ENCODE assay signal across 1 mouse cellular context in genomic region chr5:118574997-118575396, GRCm38 (mm10).
TF ChIP-seq lines count a peak whose summit lies in the region.

No protein-coding gene starts in this region.

TF ChIP-seq in CH12.LX, 34 proteins besides CTCF, POLR2A, EP300 and RAD21 (continued from another document):
- peak; percentile 60; the same call in 1 of the 2 replicates for TF ChIP-seq RCOR1 (conservative IDR thresholded peaks at IDR 0.05; ENCODE audit: low read depth, low read length)
- peak; percentile 80 for TF ChIP-seq MEF2A (IDR thresholded peaks at IDR 0.05; ENCODE audit: borderline replicate concordance, low read depth, low read length)
- TF ChIP-seq HCFC1 (IDR thresholded peaks at IDR 0.05; ENCODE audit: low read depth, low read length), result no peak
- TF ChIP-seq NRF1 (IDR thresholded peaks at IDR 0.05; ENCODE audit: low read depth, low read length), result no peak
- TF ChIP-seq ZKSCAN1 (IDR thresholded peaks at IDR 0.05; ENCODE audit: borderline replicate concordance, low read depth, low read length), result no peak
- TF ChIP-seq E2F4 (IDR thresholded peaks at IDR 0.05; ENCODE audit: insufficient replicate concordance, low read depth, low read length), result no peak
- TF ChIP-seq USF1 (IDR thresholded peaks at IDR 0.05; ENCODE audit: low read depth, low read length), result no peak
- no peak for TF ChIP-seq NELFE (IDR thresholded peaks at IDR 0.05; ENCODE audit: low read depth, low read length)
